Mouse (Mus musculus) C2C12 (cell line): Measurements from ENCODE around the gene Mmp28.

Experiments
- CEBPB ChIP-seq: IDR thresholded peaks from one replicate; pipeline ENCODE4 v1.6.1; 2011; ENCODE audit warnings: low read depth, mild to moderate bottlenecking, control low read depth, moderate library complexity
- CTCF ChIP-seq: IDR thresholded peaks from one replicate; pipeline ENCODE4 v1.5.1; 2011; ENCODE audit not compliant: control insufficient read depth, insufficient read depth, insufficient read length
- FOSL1 ChIP-seq: IDR thresholded peaks from one replicate; pipeline ENCODE4 v1.8.0; 2011; ENCODE audit warnings: mild to moderate bottlenecking, low read length; ENCODE audit not compliant: poor library complexity, insufficient read depth, severe bottlenecking

GRCm38 (mm10) chr11:83439426-83440060 is 23.3 kb downstream of the Mmp28 start:
- TF ChIP-seq CTCF: no peak
- TF ChIP-seq CEBPB: no peak
- no peak for TF ChIP-seq FOSL1
